Mouse (Mus musculus): ENCODE results near the gene Gm20388.

GRCm38 (mm10) chr8:122644175-122644954, 2733.7 kb downstream of the Gm20388 start:
- TF ChIP-seq CTCF (IDR thresholded peaks at IDR 0.05; ENCODE audit: borderline replicate concordance, insufficient read depth, low read depth, low read length) (no peak), POLR2A (IDR thresholded peaks at IDR 0.05; ENCODE audit: borderline replicate concordance, insufficient read depth, low read length) (no peak)
